Mouse (Mus musculus) ovary, adult 18-20 months (tissue): ENCODE measurements around the gene Hscb.
A peak's percentile ranks its signal among the peaks of the same experiment; 100 is the strongest.
"Not testable (repeated sequence)": the region's sequence is repeated elsewhere in the genome, so short reads cannot be mapped to it uniquely, and the experiment has no call there.

Experiments used
- DNase-seq: peaks from one replicate; pipeline ENCODE4 v3.0.0; 2022; ENCODE audit warnings: low spot score, mixed read lengths

Gene Hscb

GRCm38 (mm10) chr5:110839678-110840365 is at the start of gene Hscb, which contains the start of gene Chek2:
TSS of gene Hscb (minus strand) at chr5:110839777.
TSS of gene Chek2 (plus strand) at chr5:110839979.
- DNase-seq, result peak; percentile 97

- no peak for DNase-seq
Observed at GRCm38 (mm10) chr5:110888596-110888995, 49.0 kb upstream of the Hscb start.

GRCm38 (mm10) chr5:110879584-110880374 is 40.2 kb upstream of the Hscb start, which contains the start of gene Ttc28:
TSS of gene Ttc28 (plus strand) at chr5:110879803.
- peak; percentile 79 for DNase-seq

DNA sequence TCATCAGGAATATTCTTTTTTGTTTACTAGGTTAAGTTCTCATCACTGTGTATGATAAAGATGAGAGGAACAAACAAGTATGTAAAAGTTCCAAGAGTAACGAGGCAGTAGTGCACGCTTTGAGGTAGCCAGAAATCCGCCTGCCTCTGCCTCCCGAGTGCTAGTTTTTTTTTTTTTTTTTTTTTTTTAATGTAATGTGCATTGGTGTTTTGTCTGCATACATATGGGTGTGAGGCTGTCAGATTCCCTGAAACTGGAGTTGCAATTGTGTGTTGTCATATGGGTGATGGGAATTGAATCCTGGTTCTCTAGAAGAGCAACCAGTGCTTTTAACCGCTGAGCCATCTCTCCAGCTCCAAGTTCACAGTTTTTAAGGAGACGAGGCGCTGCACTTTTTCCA is 39.5 kb upstream of the Hscb start:
- no peak for DNase-seq

GRCm38 (mm10) chr5:110878526-110878925 is 38.9 kb upstream of the Hscb start:
- not testable (repeated sequence) for DNase-seq

DNA sequence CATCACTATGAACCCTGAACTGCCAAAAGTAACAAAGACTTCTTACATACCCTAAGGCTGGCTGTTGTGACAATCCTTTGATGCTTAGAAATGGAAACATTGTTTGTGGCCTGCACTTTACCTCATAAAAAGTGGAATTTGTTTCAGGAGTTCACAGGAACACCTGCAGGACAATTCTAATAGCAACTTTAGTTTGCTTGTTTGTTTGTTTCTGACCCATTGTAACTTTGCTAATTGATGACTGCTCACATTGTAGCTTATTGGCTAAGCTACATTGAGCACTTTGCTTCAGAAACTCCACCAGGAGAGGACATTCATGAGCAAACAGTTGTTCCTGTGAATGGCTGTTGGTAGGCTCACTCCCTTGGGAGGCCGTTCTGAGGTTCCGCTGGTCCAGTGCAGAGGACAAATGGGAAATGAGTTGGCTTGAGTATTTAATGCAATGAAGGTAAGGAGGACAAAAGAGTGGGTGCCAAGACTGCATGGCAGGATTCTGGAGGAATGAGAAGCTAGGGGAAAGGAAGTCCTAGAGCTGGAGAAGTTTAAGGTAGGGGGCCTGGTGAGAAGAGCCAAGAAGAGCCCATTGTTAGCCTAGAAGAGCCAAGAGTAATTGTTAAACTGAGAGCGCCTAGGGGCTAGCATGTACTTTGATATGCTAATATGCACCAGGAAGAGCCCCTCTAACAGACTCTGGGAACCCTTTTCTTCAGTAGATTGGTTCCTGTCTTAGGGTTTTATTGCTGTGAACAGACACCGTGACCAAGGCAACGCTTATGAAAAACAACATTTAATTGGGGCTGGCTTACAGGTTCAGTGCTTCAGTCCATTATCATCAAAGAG is 38.3 kb upstream of the Hscb start:
- DNase-seq, result no peak

GRCm38 (mm10) chr5:110875286-110875685 is 35.7 kb upstream of the Hscb start:
- DNase-seq, result no peak

GRCm38 (mm10) chr5:110874711-110875110 is 35.1 kb upstream of the Hscb start:
- DNase-seq, result peak; percentile 11

DNA sequence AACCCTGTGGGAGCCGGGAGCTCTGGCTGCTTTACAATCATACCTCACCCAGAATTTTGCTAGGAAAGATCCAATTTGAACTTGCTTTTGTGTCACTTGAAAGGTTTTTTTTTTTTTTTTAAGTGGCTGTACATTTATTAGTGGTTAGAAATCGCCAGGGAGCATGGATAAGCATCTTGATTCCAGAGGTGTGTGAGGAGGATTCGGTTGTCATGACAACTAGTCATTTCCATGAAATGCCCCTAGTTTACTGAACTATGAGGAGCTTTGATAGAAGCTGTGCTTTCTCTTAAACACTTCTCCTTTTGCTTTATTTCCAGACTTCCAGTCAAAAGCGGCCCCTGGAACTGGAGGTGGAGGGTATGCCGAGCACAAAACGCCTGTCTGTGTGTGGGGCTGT is 33.6 kb upstream of the Hscb start:
- DNase-seq, result no peak

- DNase-seq, result no peak
Observed at GRCm38 (mm10) chr5:110869242-110869669, 29.7 kb upstream of the Hscb start.

GRCm38 (mm10) chr5:110868460-110868859 is 28.9 kb upstream of the Hscb start:
- no peak for DNase-seq

DNA sequence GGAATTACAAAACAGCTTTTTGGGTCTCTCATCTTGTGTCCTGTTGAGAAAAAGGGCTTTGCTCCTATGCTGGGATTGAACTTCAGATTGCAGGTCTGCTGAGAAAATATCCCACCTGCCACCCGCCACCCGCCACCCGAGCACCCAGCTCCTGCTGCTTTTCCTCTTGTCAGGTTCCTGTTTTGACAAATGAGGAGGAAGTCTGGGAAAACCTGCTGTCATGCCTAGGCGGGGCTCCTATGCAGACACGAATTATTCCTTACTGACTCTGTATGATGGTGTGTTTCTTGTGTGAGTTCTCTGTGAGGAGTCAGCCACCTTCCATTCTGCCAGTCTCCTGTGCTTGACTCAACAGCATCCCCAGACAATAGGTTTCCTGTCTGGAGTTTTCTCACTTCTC is 20.9 kb upstream of the Hscb start:
- no peak for DNase-seq

DNA sequence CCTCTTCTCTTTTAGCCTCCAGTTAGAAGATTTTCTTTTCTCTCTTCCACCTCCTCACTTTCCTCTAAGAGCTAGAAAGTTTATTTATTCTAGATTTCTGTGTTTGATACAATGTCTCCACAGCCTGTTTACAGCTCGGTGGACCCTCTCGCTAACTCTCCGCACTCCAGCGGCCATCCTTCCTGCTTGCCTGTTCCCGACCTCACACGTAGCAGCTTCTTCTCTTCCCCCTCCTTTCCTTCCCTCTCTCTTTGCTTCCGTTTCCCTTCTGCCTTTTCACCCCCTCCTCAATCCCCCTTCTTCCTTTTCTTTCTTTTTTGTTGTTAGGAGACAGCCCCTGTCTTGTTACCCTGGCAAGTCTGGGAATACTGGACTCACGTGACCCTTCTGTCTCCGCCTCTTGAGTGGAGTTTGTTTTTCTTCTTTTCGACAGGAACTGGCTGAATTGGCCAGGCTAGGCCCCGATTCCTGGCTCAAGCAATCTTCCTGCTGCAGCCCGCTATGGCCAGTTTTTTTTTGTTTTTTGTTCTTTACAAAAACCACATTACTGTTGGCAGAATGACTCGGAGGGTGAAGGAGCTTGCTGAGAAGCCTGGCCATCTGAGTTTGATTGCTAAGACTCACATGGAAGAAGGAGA is 19.6 kb upstream of the Hscb start:
- DNase-seq, result peak; percentile 66

- no peak for DNase-seq
Observed at GRCm38 (mm10) chr5:110857091-110857490, 17.5 kb upstream of the Hscb start.

DNA sequence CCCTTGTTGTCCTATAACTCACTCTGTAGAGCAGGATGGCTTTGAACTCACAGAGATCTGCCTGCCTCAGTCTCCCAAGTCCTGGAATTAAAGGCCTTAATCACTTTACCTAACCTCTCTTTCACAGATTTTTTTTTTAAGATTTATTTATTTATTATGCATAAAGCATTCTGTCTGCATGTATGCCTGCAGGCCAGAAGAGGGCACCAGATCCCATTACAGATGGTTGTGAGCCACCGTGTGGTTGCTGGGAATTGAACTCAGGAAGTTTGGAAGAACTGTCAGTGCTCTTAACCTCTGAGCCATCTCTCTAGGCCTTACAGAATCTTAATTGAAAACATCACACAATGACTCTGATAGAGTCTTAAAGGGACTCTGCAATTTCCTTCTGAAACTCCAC is 13.4 kb upstream of the Hscb start:
- DNase-seq, result no peak

GRCm38 (mm10) chr5:110841046-110841862 is 1.7 kb upstream of the Hscb start:
- no peak for DNase-seq

DNA sequence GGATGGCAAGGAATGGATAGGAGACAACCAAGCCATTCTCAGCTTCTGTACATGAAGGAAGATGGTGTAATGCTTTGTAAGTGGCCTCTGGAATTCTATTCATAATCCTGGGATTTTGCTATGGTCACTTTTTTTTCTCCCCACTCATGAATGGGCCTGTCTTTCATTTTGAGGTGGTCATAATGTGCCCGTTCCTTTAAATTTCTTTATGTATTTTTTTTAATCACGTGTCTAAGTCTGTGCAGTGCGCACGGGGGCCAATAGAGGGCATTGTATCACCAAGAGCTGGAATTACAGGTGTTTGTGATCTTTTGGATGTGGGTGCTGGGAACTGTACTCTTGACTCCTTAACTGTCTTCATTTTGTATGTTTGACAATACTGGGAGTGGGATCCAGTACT is 888 bp upstream of the Hscb start:
- no peak for DNase-seq

DNA sequence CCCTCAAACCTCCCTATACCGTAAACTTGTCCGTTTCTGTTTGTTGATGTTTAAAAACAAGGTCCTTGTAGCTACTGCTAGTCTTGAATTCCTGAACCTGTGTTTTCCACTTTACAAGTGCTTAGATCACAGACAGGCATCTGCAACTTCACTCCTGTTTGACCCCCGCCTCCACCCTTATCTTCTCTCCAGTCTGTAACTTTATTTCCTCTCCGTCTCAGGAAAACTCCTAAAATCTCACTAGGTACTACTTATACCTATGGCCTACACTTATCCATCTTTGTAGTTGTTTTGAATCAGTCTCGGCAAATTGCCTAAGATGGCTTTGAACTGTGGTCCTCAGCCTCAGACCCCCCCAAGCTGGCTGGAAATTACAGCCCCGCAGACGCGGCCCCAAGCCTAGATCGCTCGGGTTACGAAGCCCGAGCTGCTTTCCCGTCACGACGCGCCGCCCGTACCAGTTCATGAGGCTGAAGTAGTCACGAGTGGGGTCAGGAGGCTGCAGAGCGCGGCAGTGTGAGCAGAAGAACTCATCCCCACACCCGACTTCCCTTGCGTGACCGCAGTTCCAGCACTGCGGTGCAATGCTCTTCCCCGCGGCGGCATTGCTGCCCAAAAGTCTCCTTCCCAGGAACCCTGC is 419 bp downstream of the Hscb start:
- no peak for DNase-seq

DNA sequence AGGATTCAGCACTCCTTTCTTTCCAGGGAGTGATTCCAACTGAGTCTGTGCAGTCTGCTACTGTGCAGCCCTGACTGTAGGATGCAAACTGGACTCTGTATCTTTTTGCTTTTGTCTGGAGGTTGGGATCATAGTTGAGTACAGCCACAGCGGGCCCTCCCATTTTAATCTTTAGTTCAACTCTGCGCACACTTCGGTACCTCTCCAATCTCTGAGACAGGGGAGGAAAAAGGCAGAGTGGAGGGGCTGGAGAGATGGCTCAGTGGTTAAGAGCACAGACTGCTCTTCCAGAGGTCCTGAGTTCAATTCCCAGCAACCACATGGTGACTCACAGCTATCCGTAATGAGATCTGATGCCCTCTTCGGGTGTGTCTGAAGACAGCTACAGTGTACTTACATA is 1.6 kb downstream of the Hscb start:
- DNase-seq, result not testable (repeated sequence)

DNA sequence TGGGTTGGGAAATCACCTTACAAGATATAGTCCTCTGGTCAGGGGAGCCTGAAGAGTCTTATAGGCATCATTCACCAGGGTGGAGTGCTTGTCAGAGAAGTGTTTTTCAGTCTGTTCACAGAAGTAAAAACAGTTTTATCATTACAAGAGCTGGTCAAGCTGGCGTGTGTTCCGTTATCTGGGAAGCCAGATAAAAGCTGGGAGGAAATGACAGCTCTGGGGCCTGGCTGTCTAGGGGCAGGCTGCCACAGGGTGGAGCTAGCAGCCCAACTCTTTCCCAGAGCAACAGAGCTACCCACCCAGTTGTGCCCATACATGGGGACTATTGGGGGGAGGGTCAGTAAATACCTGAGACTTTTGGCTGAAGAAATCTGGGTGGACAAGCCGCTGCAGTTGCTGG is 3.6 kb downstream of the Hscb start:
- peak; percentile 32 for DNase-seq
